Mouse (Mus musculus) urinary bladder, postnatal 36 days (tissue): ENCODE results near the gene Itgae.
A peak's percentile ranks its signal among the peaks of the same experiment; 100 is the strongest.

ENCODE experiments used
- DNase-seq, 2 experiments: peaks; one replicate each; pipeline ENCODE4 v3.0.0; 2022; ENCODE audit warnings: low spot score in 2 of 2, mixed read lengths in 1 of 2

The Itgae gene

DNA sequence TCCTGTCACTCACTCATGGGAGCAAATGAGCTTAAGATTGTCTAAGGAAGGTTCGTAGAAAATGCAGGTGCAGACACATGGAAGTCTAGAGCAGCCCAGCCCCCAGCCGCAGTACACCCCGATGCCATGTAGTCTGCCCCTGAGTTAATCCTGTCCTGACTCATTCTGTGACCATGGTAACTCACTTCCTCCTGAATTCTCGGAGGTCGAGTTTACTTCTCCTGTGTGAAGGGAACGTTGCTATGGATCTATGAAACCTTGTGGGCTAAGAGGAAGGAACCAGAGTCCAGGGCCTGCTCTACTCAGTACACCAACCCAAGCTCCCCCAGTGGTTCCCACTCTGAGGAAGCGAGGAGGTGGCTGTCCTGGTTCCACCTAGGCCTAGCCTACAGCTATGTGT is 2.5 kb downstream of the Itgae start:
- DNase-seq = no peak

- DNase-seq = no peak
Measured at GRCm38 (mm10) chr11:73094231-73094995, 4.0 kb downstream of the Itgae start.

DNA sequence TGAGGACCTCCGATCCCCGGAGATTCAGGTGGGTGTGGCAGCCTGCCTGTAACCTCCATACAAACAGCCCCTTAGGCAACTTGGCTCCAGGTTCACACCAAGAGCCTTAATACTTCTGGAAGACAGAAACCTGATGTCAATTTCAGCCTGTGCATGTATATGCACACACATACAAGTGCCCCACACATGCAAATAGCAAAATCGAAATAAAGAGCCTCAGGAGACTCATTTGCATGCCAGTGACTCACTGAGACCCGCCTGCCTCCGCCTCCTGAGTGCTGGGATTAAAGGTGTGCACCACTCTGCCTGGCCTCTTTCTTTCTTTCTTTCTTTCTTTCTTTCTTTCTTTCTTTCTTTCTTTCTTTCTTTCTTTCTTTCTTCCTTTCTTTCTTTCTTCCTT is 8.5 kb downstream of the Itgae start:
- DNase-seq = no peak

GRCm38 (mm10) chr11:73099976-73100750 is 9.8 kb downstream of the Itgae start:
- DNase-seq = no peak

GRCm38 (mm10) chr11:73101308-73101707 is 10.9 kb downstream of the Itgae start:
- no peak for DNase-seq

DNA sequence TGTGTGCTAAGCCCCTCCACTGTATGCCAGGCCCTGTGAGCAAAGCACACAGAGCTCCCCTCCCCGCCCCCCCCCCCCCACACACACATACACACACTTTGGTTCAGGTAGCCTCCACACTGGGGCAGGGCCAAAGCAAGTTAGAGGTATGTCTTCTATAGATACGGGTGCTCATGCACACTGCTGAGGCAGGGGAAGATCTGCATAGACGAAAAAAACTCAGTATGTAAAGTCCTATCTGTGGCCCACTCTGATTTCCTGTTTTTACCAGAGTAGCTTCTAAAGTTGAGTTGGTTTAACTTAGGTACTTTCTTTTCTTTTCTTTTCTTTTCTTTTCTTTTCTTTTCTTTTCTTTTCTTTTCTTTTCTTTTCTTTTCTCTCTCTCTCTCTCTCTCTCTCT is 14.9 kb downstream of the Itgae start:
- no peak for DNase-seq

GRCm38 (mm10) chr11:73107358-73107757 is 17.0 kb downstream of the Itgae start:
- peak in 1 of 2 experiments; percentile 24 for DNase-seq

GRCm38 (mm10) chr11:73108195-73108897 is 18.0 kb downstream of the Itgae start:
- DNase-seq = peak in 1 of 2 experiments; percentile 22

DNA sequence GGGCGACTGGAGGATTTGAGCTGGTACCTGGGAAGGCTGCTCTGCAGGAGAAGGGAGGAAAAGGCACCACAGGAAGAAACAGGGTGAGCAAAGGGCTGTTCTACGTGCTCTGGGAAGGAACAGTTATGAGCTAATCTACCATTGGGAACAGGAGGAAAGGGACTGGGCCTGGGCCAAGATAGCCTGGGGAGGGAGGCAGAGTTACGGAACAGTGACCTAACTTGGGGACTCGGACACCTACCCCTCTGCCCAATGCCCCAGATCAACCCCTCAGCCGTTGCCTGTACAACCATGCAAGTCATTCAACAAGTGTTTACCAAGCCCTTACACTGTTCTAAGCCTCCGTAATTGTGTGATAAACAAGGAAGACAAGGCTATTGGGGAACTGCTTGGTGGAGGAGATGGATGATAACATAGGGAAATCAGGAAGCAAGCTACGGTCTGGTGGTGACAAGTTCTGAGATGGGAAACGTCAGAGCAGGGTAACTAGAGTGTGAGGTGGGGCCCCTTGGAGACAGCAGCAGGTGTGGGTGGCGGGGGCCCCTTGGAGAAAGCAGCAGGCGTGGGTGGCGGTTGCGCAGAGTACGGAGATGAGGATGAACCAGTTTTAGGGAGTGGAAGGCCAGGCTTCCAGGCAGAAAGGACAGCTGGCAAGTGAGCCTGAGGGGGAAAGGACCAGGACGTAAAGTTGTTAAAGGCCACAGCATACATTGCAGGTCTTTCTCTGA is 18.7 kb downstream of the Itgae start:
- DNase-seq = peak in 1 of 2 experiments; percentile 16

DNA sequence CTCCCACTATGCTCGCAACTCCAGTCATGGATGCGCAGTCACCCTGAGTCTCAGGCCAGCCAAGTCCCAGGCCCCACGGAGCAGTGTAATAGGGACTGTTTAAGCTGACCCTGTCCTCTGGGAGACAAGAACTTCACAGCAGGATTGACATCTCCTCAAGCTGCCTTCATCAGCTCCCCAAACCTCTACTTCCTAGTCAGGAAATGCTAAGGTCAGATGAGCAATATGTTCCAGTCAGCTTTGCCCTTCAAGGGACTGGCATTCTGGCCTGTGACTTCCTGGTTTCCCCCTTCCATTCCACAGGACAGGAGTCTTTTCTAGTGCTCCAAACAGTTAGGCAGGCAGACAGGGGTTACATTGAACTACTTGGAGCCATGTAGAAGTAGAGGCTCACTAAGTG is 19.6 kb downstream of the Itgae start:
- DNase-seq = no peak

DNA sequence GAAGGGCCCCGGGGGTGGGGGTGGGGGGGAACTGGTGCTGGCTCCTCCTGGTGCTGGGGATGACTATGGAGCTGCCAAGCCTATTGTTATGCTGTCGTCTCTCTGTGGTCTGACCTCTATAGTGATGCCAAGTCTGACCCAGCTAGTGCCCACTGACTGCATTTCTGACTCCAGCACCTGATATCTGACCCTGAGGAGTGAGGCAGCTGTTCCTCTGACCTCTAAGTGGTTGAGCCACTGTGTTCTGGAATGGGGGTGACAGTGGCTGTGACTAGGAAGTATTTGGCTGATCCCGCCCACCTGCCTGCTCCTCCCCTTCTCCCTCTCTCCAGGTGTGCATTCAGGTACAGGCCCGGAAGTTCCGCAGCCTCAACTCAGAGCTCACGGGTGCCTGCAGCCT is 21.0 kb downstream of the Itgae start:
- no peak for DNase-seq

GRCm38 (mm10) chr11:73126495-73126894 is 36.1 kb downstream of the Itgae start:
- no peak for DNase-seq

- no peak for DNase-seq
Measured at GRCm38 (mm10) chr11:73131020-73131419, 40.6 kb downstream of the Itgae start.

DNA sequence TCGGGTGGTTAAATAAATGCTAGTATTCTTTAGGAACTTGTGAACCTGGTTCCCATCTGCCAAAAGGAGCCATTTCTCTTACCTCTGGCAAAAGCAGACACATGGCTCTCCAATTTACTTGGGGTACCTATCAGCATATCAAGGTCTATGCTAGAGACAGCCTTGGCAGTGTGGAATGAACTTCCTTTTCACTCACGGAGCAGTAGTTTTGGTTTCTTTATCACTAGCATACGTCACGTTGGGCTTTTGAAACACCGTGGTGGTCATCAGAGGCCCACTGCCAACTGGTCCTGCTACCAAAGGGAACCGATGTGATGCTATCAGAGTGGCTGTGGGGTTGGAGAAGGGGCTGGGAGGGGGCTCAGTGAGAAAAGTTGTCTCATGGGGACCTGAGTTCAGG is 42.6 kb downstream of the Itgae start:
- DNase-seq = no peak

DNA sequence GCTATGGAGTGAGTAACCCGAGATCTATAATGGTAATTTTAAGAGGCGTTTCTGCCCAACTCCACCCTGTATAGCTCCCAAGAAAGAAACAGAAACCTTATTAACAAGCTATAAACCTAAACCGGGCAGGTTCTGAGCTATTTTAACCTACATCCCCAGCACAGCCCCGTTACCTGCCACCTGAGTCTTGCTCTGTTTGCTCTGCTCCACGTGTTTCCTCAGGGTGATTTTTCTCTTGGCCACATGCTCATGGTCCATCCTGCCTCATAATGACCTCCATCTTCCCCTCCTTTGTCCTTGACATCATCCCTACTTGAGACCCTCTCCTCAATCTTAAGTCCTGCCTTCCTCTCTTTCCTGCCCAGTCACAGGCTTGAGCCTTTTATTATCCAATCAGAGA is 43.8 kb downstream of the Itgae start:
- no peak for DNase-seq

GRCm38 (mm10) chr11:73136587-73136986 is 46.2 kb downstream of the Itgae start:
- DNase-seq = no peak

GRCm38 (mm10) chr11:73137116-73137515 is 46.7 kb downstream of the Itgae start:
- DNase-seq = no peak

- peak; percentile 87 to 90 for DNase-seq
Measured at GRCm38 (mm10) chr11:73137591-73138501, 47.5 kb downstream of the Itgae start, which contains the start of gene Haspin. Gene Haspin, minus strand, starts transcription at chr11:73138294.

- peak in 1 of 2 experiments; percentile 12 for DNase-seq
Measured at GRCm38 (mm10) chr11:73144261-73144681, 53.9 kb downstream of the Itgae start.
